Mouse (Mus musculus): ENCODE measurements around the gene Kpna2. TPM values are rescaled to one million over a fixed set of nuclear protein-coding genes. Genes with fewer than 3 reads are reported as not detected.

Kpna2 gene
- total RNA-seq, 2 experiments from 2014 or later: 27.9 to 28.7 TPM

Other genes with a start within 250 kb of the Kpna2 start
- 10 to 100 TPM; 17.4 to 20.6 TPM for gene Pecam1, start 248.9 kb downstream of the Kpna2 start, total RNA-seq (2021)
- not detected for gene Milr1, start 248.3 kb downstream of the Kpna2 start, total RNA-seq (2021)
- 1 to 10 TPM; 3.3 to 5.3 TPM for gene Polg2, start 220.0 kb downstream of the Kpna2 start, total RNA-seq (2021)
- gene Ddx5, start 210.4 kb downstream of the Kpna2 start, total RNA-seq (2021): 100 to 1,000 TPM; 684 to 691 TPM
- 10 to 100 TPM; 12.9 to 15.1 TPM for gene Cep95, start 210.3 kb downstream of the Kpna2 start, total RNA-seq (2021)
- gene Smurf2, start 78.8 kb downstream of the Kpna2 start, total RNA-seq (2021): 10 to 100 TPM; 28.8 to 30.9 TPM
- gene 1810010H24Rik, start 26.1 kb upstream of the Kpna2 start, total RNA-seq (2021): 1 to 10 TPM; 4.2 to 5.2 TPM
- gene Bptf, start 132.6 kb upstream of the Kpna2 start, total RNA-seq (2021): 10 to 100 TPM; 62.7 to 68.0 TPM
- 10 to 100 TPM; 22.2 to 23.8 TPM for gene Nol11, start 189.8 kb upstream of the Kpna2 start, total RNA-seq (2021)

All from layer of hippocampus, postnatal 14 days (tissue).